Mouse (Mus musculus) C2C12 (cell line): ENCODE measurements around the gene Tnfrsf14.

ENCODE experiments used
- CTCF ChIP-seq: IDR thresholded peaks from one replicate; pipeline ENCODE4 v1.5.1; 2011; ENCODE audit not compliant: control insufficient read depth, insufficient read depth, insufficient read length
- FOSL1 ChIP-seq: IDR thresholded peaks from one replicate; pipeline ENCODE4 v1.8.0; 2011; ENCODE audit warnings: mild to moderate bottlenecking, low read length; ENCODE audit not compliant: poor library complexity, insufficient read depth, severe bottlenecking
- MAX ChIP-seq: IDR thresholded peaks from one replicate; pipeline ENCODE4 v1.6.1; 2011; ENCODE audit warnings: mild to moderate bottlenecking, control low read depth
- MYOG ChIP-seq: IDR thresholded peaks from one replicate; pipeline ENCODE4 v1.6.1; 2011; ENCODE audit not compliant: control insufficient read depth, insufficient read length; ENCODE audit errors: extremely low read depth

DNA sequence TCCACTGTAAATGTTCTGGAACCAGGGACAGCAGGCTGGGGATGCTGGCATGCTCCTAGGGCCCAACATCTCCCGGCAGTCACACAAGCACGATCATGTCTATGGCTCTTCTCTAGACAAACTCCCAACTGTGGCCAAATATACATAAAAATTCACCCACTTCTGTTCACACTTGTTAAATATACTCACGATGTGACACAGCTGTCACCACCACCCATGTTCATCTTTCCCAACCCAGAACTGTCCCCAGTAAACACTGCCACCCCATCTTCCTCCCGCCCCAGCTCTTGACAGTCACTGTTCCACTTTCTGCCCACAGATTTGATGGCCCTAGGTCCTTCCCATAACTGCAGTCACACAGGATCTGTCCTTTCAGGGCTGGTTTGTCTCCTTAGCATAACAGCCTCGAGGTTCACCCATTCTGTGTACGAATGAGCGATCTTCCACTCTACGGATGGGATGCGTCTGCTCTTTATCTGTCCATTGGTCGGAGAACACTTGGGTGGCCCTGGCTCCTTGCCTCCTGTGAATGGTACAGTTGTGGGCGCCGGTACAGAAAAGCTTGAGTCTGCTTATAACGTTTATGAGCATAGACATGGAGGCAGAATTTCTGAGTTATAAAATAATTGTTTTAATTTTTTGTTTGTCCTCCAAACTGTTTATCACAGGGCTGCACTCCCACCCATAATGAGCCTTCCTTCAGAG, 29.1 kb upstream of the Tnfrsf14 start:
- TF ChIP-seq CTCF (no peak), MAX (no peak), MYOG (no peak), FOSL1 (no peak)
